Mouse (Mus musculus) liver, adult 2 months (tissue): ENCODE results near the gene Opn1sw. TPM values are rescaled to one million over a fixed set of nuclear protein-coding genes. Genes with fewer than 3 reads are reported as not detected.

ENCODE experiments used
- DNase-seq: peaks from one replicate; pipeline ENCODE4 v3.0.0-alpha.2; 2011; ENCODE audit warnings: low read depth, low spot score; ENCODE audit errors: extremely low read depth
- H3K27ac ChIP-seq: fragments of 200-500 bp; replicated peaks from 2 replicates; pipeline ENCODE4 v1.5.1; 2012; ENCODE audit warnings: low read depth, mild to moderate bottlenecking, control low read depth, inconsistent platforms, low read length; ENCODE audit not compliant: insufficient read depth
- H3K27me3 ChIP-seq: fragments of 200-500 bp; 2 replicates; pipeline ENCODE4 v1.6.1; 2012; ENCODE audit warnings: mild to moderate bottlenecking, moderate library complexity, low read length, inconsistent platforms; ENCODE audit not compliant: control insufficient read depth, insufficient read depth
- H3K36me3 ChIP-seq: fragments of 200-500 bp; 2 replicates; pipeline ENCODE4 v1.6.1; 2012; ENCODE audit warnings: low read length, inconsistent platforms; ENCODE audit not compliant: control insufficient read depth, insufficient read depth
- H3K4me1 ChIP-seq: fragments of 200-500 bp; 2 replicates; pipeline ENCODE4 v1.6.1; 2011; ENCODE audit warnings: low read length; ENCODE audit not compliant: control insufficient read depth, insufficient read depth
- H3K4me3 ChIP-seq: fragments of 200-500 bp; 2 replicates; pipeline ENCODE4 v1.5.1; 2011; ENCODE audit warnings: low read depth, mild to moderate bottlenecking, control low read depth, low read length, moderate library complexity; ENCODE audit not compliant: insufficient read depth
- H3K79me2 ChIP-seq: fragments of 200-500 bp; 2 replicates; pipeline ENCODE4 v1.6.1; 2012; ENCODE audit warnings: inconsistent platforms, mild to moderate bottlenecking, low read length, moderate library complexity; ENCODE audit not compliant: control insufficient read depth, insufficient read depth
- H3K9ac ChIP-seq: fragments of 200-500 bp; 2 replicates; pipeline ENCODE4 v1.6.1; 2012; ENCODE audit warnings: low read depth, mild to moderate bottlenecking, control low read depth, inconsistent platforms, low read length
- CTCF ChIP-seq: fragments of 200-500 bp; IDR thresholded peaks from 2 replicates; pipeline ENCODE4 v1.5.1; 2011; ENCODE audit warnings: low read depth, low read length, control low read depth
- POLR2A ChIP-seq: fragments of 200-500 bp; IDR thresholded peaks from 2 replicates; pipeline ENCODE4 v1.6.1; 2011; ENCODE audit warnings: low read length, control low read depth; ENCODE audit not compliant: insufficient read depth; ENCODE audit errors: extremely low read depth
- WGBS: fragments of 180-500 bp; shearing (Covaris S2); methylation state at CpG from one replicate; pipeline ENCODE4 v1.1.7; 2018; 5-methylcytosine and 5-hydroxymethylcytosine counted together
- polyA plus RNA-seq: library from polyadenylated mRNA; depleted of rRNA; stranded (reverse); fragments of >200 nt; gene quantifications from 2 replicates; pipeline ENCODE4 v1.2.3, GENCODE M21; 2012
- total RNA-seq: library from RNA; depleted of rRNA; stranded (reverse); fragments of >200 nt; gene quantifications from 2 replicates; pipeline ENCODE4 v1.2.3, GENCODE M21; 2014

Opn1sw gene
- total and polyA plus RNA-seq, 2 experiments: 0.09 to 0.15 TPM

DNA sequence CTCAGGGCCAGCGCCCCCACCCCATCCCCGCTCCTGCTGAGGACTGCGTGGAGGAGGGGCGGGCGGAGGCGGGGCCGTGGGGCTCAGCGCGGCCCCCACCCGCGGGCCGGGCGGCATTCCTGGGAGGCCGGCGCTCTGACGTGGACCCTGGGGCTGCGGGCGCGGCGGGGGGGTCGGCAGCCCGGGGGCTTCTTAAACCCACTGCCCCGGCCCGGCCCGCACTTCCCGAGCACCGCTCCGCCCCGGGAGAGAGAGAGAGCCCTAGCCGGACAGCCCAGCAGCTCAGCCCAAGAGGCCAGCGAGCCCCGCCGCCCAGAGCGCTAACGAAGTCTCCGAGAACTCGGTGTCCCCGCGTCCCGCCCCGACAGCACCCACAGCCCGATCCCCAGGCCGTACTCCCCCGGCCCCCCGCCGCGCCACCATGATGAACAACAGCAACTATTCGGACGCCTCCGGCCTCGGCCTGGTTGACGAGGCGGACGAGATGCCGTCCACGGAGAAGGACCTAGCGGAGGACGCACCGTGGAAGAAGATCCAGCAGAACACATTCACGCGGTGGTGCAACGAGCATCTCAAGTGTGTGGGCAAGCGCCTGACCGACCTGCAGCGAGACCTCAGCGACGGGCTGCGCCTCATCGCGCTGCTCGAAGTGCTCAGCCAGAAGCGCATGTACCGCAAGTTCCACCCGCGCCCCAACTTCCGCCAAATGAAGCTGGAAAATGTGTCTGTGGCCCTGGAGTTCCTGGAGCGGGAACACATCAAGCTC, 45.0 kb upstream of the Opn1sw start, which contains the start of gene Flnc:
TSS of gene Flnc (plus strand) at position 219 of the 766 bp plus-strand sequence.
- H3K9ac ChIP-seq: no peak within 1 kb of the TSS
- no peak for DNase-seq
- peaks cover 14% of the 10 kb centered on the region for H3K27me3 ChIP-seq

DNA sequence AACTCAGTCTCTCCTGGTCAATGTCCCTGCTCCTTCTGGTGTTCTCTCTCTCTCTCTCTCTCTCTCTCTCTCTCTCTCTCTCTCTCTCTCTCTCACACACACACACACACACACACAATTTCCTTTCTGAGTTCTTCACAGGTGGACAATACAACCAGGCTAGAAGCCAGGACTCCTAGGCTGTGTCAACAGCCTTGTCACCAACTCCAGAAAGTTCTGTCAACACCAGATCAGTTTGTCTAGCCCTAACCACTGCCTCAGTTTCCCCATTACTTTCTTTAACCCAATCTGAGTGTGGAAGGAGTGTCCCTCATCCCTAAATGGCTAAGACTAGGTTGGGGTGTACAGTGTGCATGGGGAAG, 44.4 kb upstream of the Opn1sw start:
- H3K9ac ChIP-seq: no peak overlapping the region
- H3K4me3 ChIP-seq: no peak overlapping the region; the same call in 1 of the 2 replicates
- peaks cover 14% of the 10 kb centered on the region for H3K27me3 ChIP-seq
- DNase-seq: no peak
- H3K27ac ChIP-seq: no peak overlapping the region
- H3K4me1 ChIP-seq: no peaks in the 10 kb centered on the region; the same call in 1 of the 2 replicates
- TF ChIP-seq POLR2A: no peak
- TF ChIP-seq CTCF: no peak
- no peaks in the 10 kb centered on the region for H3K36me3 ChIP-seq
- H3K79me2 ChIP-seq: no peaks in the 10 kb centered on the region

More for the DNA sequence above, 45.0 kb upstream of the Opn1sw start, which contains the start of gene Flnc:
- WGBS: 2% methylated on average over 65 of the region's 77 CpGs
- H3K36me3 ChIP-seq: no peaks in the 10 kb centered on the region
- H3K79me2 ChIP-seq: no peaks in the 10 kb centered on the region
- TF ChIP-seq POLR2A (no peak), CTCF (no peak)
- H3K4me3 ChIP-seq: peak within 1 kb of the TSS; percentile 29; the same call in 1 of the 2 replicates
- no peak within 1 kb of the TSS for H3K27ac ChIP-seq
- H3K4me1 ChIP-seq: no peaks in the 10 kb centered on the region; the same call in 1 of the 2 replicates

DNA sequence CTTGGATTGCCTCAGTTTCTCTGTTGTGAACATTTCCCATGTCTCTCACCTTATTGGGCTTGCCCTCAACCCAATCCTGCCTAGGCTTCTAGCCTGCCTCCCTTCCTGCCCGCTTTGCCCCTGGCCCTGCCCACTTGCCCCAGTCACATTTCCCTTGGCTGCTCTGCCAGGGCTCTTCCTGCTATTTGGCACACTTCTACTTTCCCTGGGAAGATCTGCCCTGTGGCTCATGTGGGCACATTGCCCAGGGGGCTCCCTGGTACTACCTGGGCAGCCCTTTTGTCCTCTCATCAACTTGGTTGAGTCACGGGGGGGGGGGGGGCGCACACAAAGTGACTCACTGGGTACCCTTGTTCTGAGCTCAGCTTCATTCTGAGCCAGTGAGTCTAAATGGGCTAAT, 43.9 kb upstream of the Opn1sw start:
- 61% methylated on average over 3 of the region's 3 CpGs for WGBS
- H3K4me3 ChIP-seq: no peak overlapping the region
- H3K4me1 ChIP-seq: no peaks in the 10 kb centered on the region; the same call in 1 of the 2 replicates
- DNase-seq: no peak
- no peak for TF ChIP-seq POLR2A
- no peak for TF ChIP-seq CTCF
- H3K27ac ChIP-seq: no peak overlapping the region
- no peak overlapping the region for H3K9ac ChIP-seq
- H3K27me3 ChIP-seq: peaks cover 14% of the 10 kb centered on the region
- H3K36me3 ChIP-seq: no peaks in the 10 kb centered on the region
- no peaks in the 10 kb centered on the region for H3K79me2 ChIP-seq

DNA sequence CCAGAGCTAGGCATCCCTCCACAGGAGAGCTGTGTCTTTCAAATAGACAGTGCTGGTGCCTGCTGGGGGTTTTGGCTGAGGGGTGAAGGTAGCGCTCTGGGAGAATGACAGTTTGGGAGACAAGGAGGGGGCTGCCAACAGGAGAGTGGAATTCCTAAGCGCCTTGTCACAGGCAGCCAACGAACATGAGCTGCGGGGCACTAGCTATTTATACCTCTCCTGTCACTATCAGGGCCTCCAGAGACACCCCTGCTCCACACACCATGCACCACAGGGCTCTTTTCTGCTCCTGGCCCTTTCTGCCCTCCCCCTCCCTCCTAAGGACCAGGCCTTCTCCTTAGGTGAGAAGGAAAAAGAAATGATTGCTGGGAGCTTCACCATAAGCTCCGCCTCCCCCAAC, 43.2 kb upstream of the Opn1sw start:
- 66% methylated on average over 5 of the region's 5 CpGs for WGBS
- peaks cover 14% of the 10 kb centered on the region for H3K27me3 ChIP-seq

DNA sequence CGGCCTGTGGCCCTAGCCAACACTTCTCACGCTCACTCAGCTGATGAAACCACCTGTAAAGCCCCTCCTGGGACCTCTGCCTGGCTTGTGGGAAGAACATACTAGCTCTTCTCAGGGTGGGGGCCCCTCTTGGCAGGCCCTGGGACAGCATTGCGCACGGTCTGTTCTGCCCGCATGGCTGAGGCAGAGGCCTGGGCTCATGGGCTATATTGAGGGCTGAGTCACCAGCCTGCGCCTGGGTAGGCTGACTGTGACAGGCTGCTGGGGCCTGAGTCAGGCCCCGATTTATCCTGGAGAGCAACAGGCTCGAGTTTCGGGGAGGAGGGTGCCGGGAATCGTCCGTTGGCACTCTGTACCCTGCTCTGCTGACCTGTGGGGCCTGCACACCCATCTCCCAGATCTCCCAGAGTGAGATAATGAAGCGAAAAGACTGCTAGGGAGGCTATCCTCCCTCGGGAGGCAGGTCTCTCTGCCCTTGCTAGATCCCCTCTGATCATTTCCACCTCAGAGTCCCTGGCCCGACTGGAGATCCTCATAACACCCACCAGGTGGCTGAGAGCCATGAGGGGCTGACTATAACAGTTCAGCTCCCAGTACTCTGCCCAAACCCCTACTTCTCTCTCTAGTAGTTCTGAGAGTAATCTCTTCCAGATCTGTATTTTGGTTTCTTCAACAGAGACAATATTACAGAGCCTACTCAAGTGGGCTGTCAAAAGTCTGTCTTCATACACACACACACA, 42.6 kb upstream of the Opn1sw start:
- no peak overlapping the region for H3K4me3 ChIP-seq
- H3K79me2 ChIP-seq: no peaks in the 10 kb centered on the region
- TF ChIP-seq CTCF (no peak), POLR2A (no peak)
- 73% methylated on average over 15 of the region's 15 CpGs for WGBS
- no peaks in the 10 kb centered on the region; the same call in 1 of the 2 replicates for H3K4me1 ChIP-seq
- no peak for DNase-seq
- no peak overlapping the region for H3K27ac ChIP-seq
- no peaks in the 10 kb centered on the region for H3K36me3 ChIP-seq
- H3K27me3 ChIP-seq: peaks cover 14% of the 10 kb centered on the region
- no peak overlapping the region for H3K9ac ChIP-seq

More for the DNA sequence above, 43.2 kb upstream of the Opn1sw start:
- Histone ChIP-seq H3K36me3 (no peaks in the 10 kb centered on the region), H3K27ac (no peak overlapping the region), H3K79me2 (no peaks in the 10 kb centered on the region), H3K9ac (no peak overlapping the region), H3K4me1 (no peaks in the 10 kb centered on the region; the same call in 1 of the 2 replicates), H3K4me3 (no peak overlapping the region)
- no peak for TF ChIP-seq CTCF
- no peak for TF ChIP-seq POLR2A
- DNase-seq: no peak

DNA sequence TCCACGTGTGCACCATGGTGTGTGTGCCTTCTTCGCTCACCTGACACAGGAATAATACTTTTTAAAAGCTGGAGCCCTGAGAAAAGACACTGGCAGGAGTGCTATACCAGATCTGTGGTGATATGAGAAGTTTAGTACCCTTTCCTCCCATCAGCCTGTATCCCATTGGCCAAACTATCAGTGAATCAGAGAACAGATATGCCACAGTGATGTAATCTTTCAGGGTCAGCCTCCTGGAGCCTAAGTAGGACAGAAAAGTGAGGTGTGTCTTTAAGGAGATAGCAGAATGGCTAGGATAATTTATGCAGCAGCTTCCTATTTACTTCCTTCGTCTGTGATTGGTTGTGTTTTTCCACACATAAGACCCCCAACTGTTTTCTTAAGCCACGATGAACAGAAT, 39.9 kb upstream of the Opn1sw start:
- TF ChIP-seq CTCF (no peak), POLR2A (no peak)
- H3K36me3 ChIP-seq: no peaks in the 10 kb centered on the region
- H3K79me2 ChIP-seq: no peaks in the 10 kb centered on the region
- WGBS: 62% methylated on average over 4 of the region's 4 CpGs
- H3K27ac ChIP-seq: no peak overlapping the region
- peaks cover 6% of the 10 kb centered on the region for H3K27me3 ChIP-seq
- no peaks in the 10 kb centered on the region for H3K4me1 ChIP-seq
- no peak overlapping the region for H3K4me3 ChIP-seq
- no peak for DNase-seq
- no peak overlapping the region for H3K9ac ChIP-seq
